Mouse (Mus musculus): Measurements from ENCODE around the gene Atp5j. TPM values are rescaled to one million over a fixed set of nuclear protein-coding genes. Genes with fewer than 3 reads are reported as not detected.

The Atp5j gene
- polyA plus RNA-seq, 1 experiment, result 446 TPM

GRCm38 (mm10) chr16:84806175-84806574 is 29.2 kb downstream of the Atp5j start:
- H3K27ac ChIP-seq (ENCODE audit: insufficient read depth, low read length), result no peak overlapping the region
- WGBS, result 96% methylated on average over 3 of the region's 3 CpGs
- TF ChIP-seq POLR2A (IDR thresholded peaks at IDR 0.05; ENCODE audit: borderline replicate concordance, insufficient read depth, low read length) (no peak), CTCF (IDR thresholded peaks at IDR 0.05; ENCODE audit: borderline replicate concordance, insufficient read depth, low read depth, low read length) (no peak)
- no peaks in the 10 kb centered on the region for H3K27me3 ChIP-seq (ENCODE audit: control insufficient read depth, insufficient read depth, low read length)
- DNase-seq, result no peak
- no peaks in the 10 kb centered on the region for H3K4me1 ChIP-seq (ENCODE audit: control insufficient read depth, insufficient read depth, low read length)
- H3K4me3 ChIP-seq (replicated peaks; ENCODE audit: insufficient read depth, low read depth, low read length), result no peak overlapping the region

- Histone ChIP-seq H3K27me3 (ENCODE audit: control insufficient read depth, insufficient read depth, low read length) (no peaks in the 10 kb centered on the region), H3K4me1 (ENCODE audit: control insufficient read depth, insufficient read depth, low read length) (no peaks in the 10 kb centered on the region), H3K27ac (ENCODE audit: insufficient read depth, low read length) (no peak overlapping the region), H3K4me3 (replicated peaks; ENCODE audit: insufficient read depth, low read depth, low read length) (no peak overlapping the region)
- WGBS, result 88% methylated on average over 5 of the region's 5 CpGs
- TF ChIP-seq POLR2A (IDR thresholded peaks at IDR 0.05; ENCODE audit: borderline replicate concordance, insufficient read depth, low read length) (no peak), CTCF (IDR thresholded peaks at IDR 0.05; ENCODE audit: borderline replicate concordance, insufficient read depth, low read depth, low read length) (no peak)
- DNase-seq, result no peak
Measured at GRCm38 (mm10) chr16:84804866-84805265, 30.6 kb downstream of the Atp5j start.

- TF ChIP-seq POLR2A (IDR thresholded peaks at IDR 0.05; ENCODE audit: borderline replicate concordance, insufficient read depth, low read length) (no peak), CTCF (IDR thresholded peaks at IDR 0.05; ENCODE audit: borderline replicate concordance, insufficient read depth, low read depth, low read length) (no peak)
- H3K4me3 ChIP-seq (replicated peaks; ENCODE audit: insufficient read depth, low read depth, low read length), result no peak overlapping the region
- H3K27me3 ChIP-seq (ENCODE audit: control insufficient read depth, insufficient read depth, low read length), result no peaks in the 10 kb centered on the region
- no peak overlapping the region for H3K27ac ChIP-seq (ENCODE audit: insufficient read depth, low read length)
- 58% methylated on average over 6 of the region's 6 CpGs for WGBS
- DNase-seq, result no peak
- H3K4me1 ChIP-seq (ENCODE audit: control insufficient read depth, insufficient read depth, low read length), result no peaks in the 10 kb centered on the region
Measured at GRCm38 (mm10) chr16:84802217-84802616, 33.2 kb downstream of the Atp5j start.

- no peak overlapping the region for H3K4me3 ChIP-seq (replicated peaks; ENCODE audit: insufficient read depth, low read depth, low read length)
- H3K27me3 ChIP-seq (ENCODE audit: control insufficient read depth, insufficient read depth, low read length), result no peaks in the 10 kb centered on the region
- 98% methylated on average over 1 of the region's 2 CpGs for WGBS
- no peak for DNase-seq
- H3K27ac ChIP-seq (ENCODE audit: insufficient read depth, low read length), result no peak overlapping the region
- no peaks in the 10 kb centered on the region for H3K4me1 ChIP-seq (ENCODE audit: control insufficient read depth, insufficient read depth, low read length)
- TF ChIP-seq POLR2A (IDR thresholded peaks at IDR 0.05; ENCODE audit: borderline replicate concordance, insufficient read depth, low read length), result no peak
- no peak for TF ChIP-seq CTCF (IDR thresholded peaks at IDR 0.05; ENCODE audit: borderline replicate concordance, insufficient read depth, low read depth, low read length)
Measured at GRCm38 (mm10) chr16:84800038-84800437, 35.4 kb downstream of the Atp5j start.

GRCm38 (mm10) chr16:84796678-84797077 is 38.7 kb downstream of the Atp5j start:
- H3K4me3 ChIP-seq (replicated peaks; ENCODE audit: insufficient read depth, low read depth, low read length), result no peak overlapping the region
- 59% methylated on average over 9 of the region's 9 CpGs for WGBS
- DNase-seq, result no peak
- H3K27me3 ChIP-seq (ENCODE audit: control insufficient read depth, insufficient read depth, low read length), result no peaks in the 10 kb centered on the region
- H3K4me1 ChIP-seq (ENCODE audit: control insufficient read depth, insufficient read depth, low read length), result no peaks in the 10 kb centered on the region
- H3K27ac ChIP-seq (ENCODE audit: insufficient read depth, low read length), result no peak overlapping the region
- no peak for TF ChIP-seq POLR2A (IDR thresholded peaks at IDR 0.05; ENCODE audit: borderline replicate concordance, insufficient read depth, low read length)
- no peak for TF ChIP-seq CTCF (IDR thresholded peaks at IDR 0.05; ENCODE audit: borderline replicate concordance, insufficient read depth, low read depth, low read length)

GRCm38 (mm10) chr16:84795337-84795736 is 40.1 kb downstream of the Atp5j start:
- Histone ChIP-seq H3K27ac (ENCODE audit: insufficient read depth, low read length) (no peak overlapping the region), H3K27me3 (ENCODE audit: control insufficient read depth, insufficient read depth, low read length) (no peaks in the 10 kb centered on the region), H3K4me3 (replicated peaks; ENCODE audit: insufficient read depth, low read depth, low read length) (no peak overlapping the region), H3K4me1 (ENCODE audit: control insufficient read depth, insufficient read depth, low read length) (no peaks in the 10 kb centered on the region)
- no peak for TF ChIP-seq CTCF (IDR thresholded peaks at IDR 0.05; ENCODE audit: borderline replicate concordance, insufficient read depth, low read depth, low read length)
- TF ChIP-seq POLR2A (IDR thresholded peaks at IDR 0.05; ENCODE audit: borderline replicate concordance, insufficient read depth, low read length), result no peak
- 51% methylated on average over 3 of the region's 3 CpGs for WGBS
- DNase-seq, result no peak

GRCm38 (mm10) chr16:84793401-84793800 is 42.0 kb downstream of the Atp5j start:
- H3K4me3 ChIP-seq (replicated peaks; ENCODE audit: insufficient read depth, low read depth, low read length), result no peak overlapping the region
- DNase-seq, result no peak
- no peaks in the 10 kb centered on the region for H3K27me3 ChIP-seq (ENCODE audit: control insufficient read depth, insufficient read depth, low read length)
- no peaks in the 10 kb centered on the region for H3K4me1 ChIP-seq (ENCODE audit: control insufficient read depth, insufficient read depth, low read length)
- TF ChIP-seq CTCF (IDR thresholded peaks at IDR 0.05; ENCODE audit: borderline replicate concordance, insufficient read depth, low read depth, low read length) (no peak), POLR2A (IDR thresholded peaks at IDR 0.05; ENCODE audit: borderline replicate concordance, insufficient read depth, low read length) (no peak)
- H3K27ac ChIP-seq (ENCODE audit: insufficient read depth, low read length), result no peak overlapping the region
- WGBS, result 90% methylated on average over 14 of the region's 14 CpGs

- Histone ChIP-seq H3K4me1 (ENCODE audit: control insufficient read depth, insufficient read depth, low read length) (no peaks in the 10 kb centered on the region), H3K27ac (ENCODE audit: insufficient read depth, low read length) (no peak overlapping the region), H3K4me3 (replicated peaks; ENCODE audit: insufficient read depth, low read depth, low read length) (no peak overlapping the region), H3K27me3 (ENCODE audit: control insufficient read depth, insufficient read depth, low read length) (no peaks in the 10 kb centered on the region)
- WGBS, result 79% methylated on average over 2 of the region's 2 CpGs
- TF ChIP-seq CTCF (IDR thresholded peaks at IDR 0.05; ENCODE audit: borderline replicate concordance, insufficient read depth, low read depth, low read length) (no peak), POLR2A (IDR thresholded peaks at IDR 0.05; ENCODE audit: borderline replicate concordance, insufficient read depth, low read length) (no peak)
- DNase-seq, result no peak
Measured at GRCm38 (mm10) chr16:84790595-84791165, 44.7 kb downstream of the Atp5j start.

Measured in cerebellum, adult 2 months (tissue).